Mouse (Mus musculus): ENCODE data around the gene Dcpp1. TPM values are rescaled to one million over a fixed set of nuclear protein-coding genes. Genes with fewer than 3 reads are reported as not detected.

Gene Dcpp1
- not detected in 2 replicates for polyA plus RNA-seq (2012; ENCODE audit: low replicate concordance)

DNA sequence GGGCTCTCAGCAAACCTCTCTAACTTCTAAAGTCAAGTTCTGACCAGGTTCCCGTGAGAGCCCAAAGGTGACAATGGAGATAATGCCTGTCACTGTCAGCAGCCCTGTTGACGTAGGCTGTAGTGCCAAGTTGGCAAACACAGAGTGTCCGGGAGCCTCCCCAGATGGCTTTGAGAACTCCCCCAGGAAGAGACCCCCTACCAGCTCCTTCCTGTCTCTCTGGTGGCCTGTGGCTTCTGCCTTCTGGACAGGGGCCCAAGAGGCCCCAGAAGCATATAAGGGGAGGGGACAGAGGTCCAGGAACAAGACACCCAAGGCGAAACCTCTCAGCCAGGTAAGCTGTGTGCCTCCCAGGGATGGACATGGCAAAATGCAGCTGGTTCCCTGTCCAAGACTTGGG lies at the start of gene Dcpp1, which contains the start of gene Dcpp2:
Dcpp1 (plus strand) TSS at position 301 of the 400 bp plus-strand sequence.
Dcpp2 (plus strand) TSS at position 305 of the 400 bp plus-strand sequence.

GRCm38 (mm10) chr17:23836006-23836575 lies 44.6 kb upstream of the Dcpp1 start, which contains the start of gene Prss33:
Prss33 (minus strand) TSS chr17:23836056.

DNA sequence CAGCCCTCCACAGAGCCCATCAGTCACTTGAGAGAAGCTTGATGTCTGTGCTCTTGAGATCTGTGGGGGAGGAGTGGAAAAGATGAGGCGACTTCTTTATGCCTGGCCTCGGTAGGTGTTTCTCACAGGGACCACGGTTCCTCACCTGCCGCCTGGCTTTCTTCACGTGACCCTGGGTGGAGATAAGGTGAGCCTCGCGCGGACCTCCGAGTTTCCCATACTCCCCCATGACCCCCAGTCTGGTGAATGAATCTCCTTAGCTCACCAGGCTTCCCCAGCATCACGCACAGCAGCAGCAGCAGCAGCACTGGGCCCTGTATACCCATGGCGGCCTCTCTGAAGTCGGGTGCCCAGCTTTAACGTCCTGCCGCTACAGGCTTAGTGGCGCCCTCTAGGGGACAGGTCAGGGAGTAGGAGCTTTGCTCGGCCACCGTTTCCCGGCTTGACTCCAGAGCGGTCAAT lies 36.8 kb upstream of the Dcpp1 start, which contains the start of the genes Prss32 and Prss41:
Prss32 (plus strand) TSS at position 44 of the 462 bp plus-strand sequence.
Prss41 (minus strand) TSS at position 361 of the 462 bp plus-strand sequence.

GRCm38 (mm10) chr17:23867756-23868155 lies 12.9 kb upstream of the Dcpp1 start, which contains the start of gene Prss21:
Prss21 (plus strand) TSS chr17:23868056.

DNA sequence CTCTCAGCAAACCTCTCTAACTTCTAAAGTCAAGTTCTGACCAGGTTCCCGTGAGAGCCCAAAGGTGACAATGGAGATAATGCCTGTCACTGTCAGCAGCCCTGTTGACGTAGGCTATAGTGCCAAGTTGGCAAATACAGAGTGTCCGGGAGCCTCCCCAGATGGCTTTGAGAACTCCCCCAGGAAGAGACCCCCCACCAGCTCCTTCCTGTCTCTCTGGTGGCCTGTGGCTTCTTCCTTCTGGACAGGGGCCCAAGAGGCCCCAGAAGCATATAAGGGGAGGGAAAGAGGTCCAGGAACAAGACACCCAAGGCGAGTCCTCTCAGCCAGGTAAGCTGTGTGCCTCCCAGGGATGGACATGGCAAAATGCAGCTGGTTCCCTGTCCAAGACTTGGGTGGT lies 36.5 kb downstream of the Dcpp1 start, which contains the start of gene Dcpp3:
Dcpp3 (plus strand) TSS at position 301 of the 400 bp plus-strand sequence.

Other genes with a start within 250 kb of the Dcpp1 start
- 6.0 and 11.0 TPM in 2 replicates for gene Mmp25, start 235.6 kb upstream of the Dcpp1 start, polyA plus RNA-seq (2012; ENCODE audit: low replicate concordance)
- 0.13 and 0.51 TPM in 2 replicates for gene Bicdl2, start 220.4 kb upstream of the Dcpp1 start, polyA plus RNA-seq (2012; ENCODE audit: low replicate concordance)
- gene Hcfc1r1, start 207.3 kb upstream of the Dcpp1 start, polyA plus RNA-seq (2012; ENCODE audit: low replicate concordance): 312 and 318 TPM in 2 replicates
- 35.4 and 57.0 TPM in 2 replicates for gene Thoc6, start 207.0 kb upstream of the Dcpp1 start, polyA plus RNA-seq (2012; ENCODE audit: low replicate concordance)
- 5.3 and 7.1 TPM in 2 replicates for gene Tnfrsf12a, start 203.4 kb upstream of the Dcpp1 start, polyA plus RNA-seq (2012; ENCODE audit: low replicate concordance)
- not detected in 2 replicates for gene Cldn6, start 201.6 kb upstream of the Dcpp1 start, polyA plus RNA-seq (2012; ENCODE audit: low replicate concordance)
- gene Cldn9, start 196.8 kb upstream of the Dcpp1 start, polyA plus RNA-seq (2012; ENCODE audit: low replicate concordance): not detected in 2 replicates
- not detected in 2 replicates for gene 1520401A03Rik, start 158.1 kb upstream of the Dcpp1 start, polyA plus RNA-seq (2012; ENCODE audit: low replicate concordance)
- gene Pkmyt1, start 154.5 kb upstream of the Dcpp1 start, polyA plus RNA-seq (2012; ENCODE audit: low replicate concordance): 73.1 and 119 TPM in 2 replicates
- gene Paqr4, start 140.0 kb upstream of the Dcpp1 start, polyA plus RNA-seq (2012; ENCODE audit: low replicate concordance): 3.4 and 7.7 TPM in 2 replicates
- gene Kremen2, start 135.0 kb upstream of the Dcpp1 start, polyA plus RNA-seq (2012; ENCODE audit: low replicate concordance): 0.36 and 1.4 TPM in 2 replicates
- gene Flywch1, start 109.3 kb upstream of the Dcpp1 start, polyA plus RNA-seq (2012; ENCODE audit: low replicate concordance): 45.9 and 68.9 TPM in 2 replicates
- 2.9 and 5.6 TPM in 2 replicates for gene Flywch2, start 94.8 kb upstream of the Dcpp1 start, polyA plus RNA-seq (2012; ENCODE audit: low replicate concordance)
- gene Srrm2, start 90.3 kb upstream of the Dcpp1 start, polyA plus RNA-seq (2012; ENCODE audit: low replicate concordance): 277 and 500 TPM in 2 replicates
- gene Elob, start 51.7 kb upstream of the Dcpp1 start, polyA plus RNA-seq (2012; ENCODE audit: low replicate concordance): 50.9 and 630 TPM in 2 replicates
- 0.54 and 1.6 TPM in 2 replicates for gene Prss33, start 44.8 kb upstream of the Dcpp1 start, polyA plus RNA-seq (2012; ENCODE audit: low replicate concordance)
- gene Prss32, start 37.0 kb upstream of the Dcpp1 start, polyA plus RNA-seq (2012; ENCODE audit: low replicate concordance): 0.10 TPM in 1 of 2 replicates, not detected in the other
- gene Prss41, start 36.7 kb upstream of the Dcpp1 start, polyA plus RNA-seq (2012; ENCODE audit: low replicate concordance): 2.9 and 3.0 TPM in 2 replicates
- gene Prss21, start 12.8 kb upstream of the Dcpp1 start, polyA plus RNA-seq (2012; ENCODE audit: low replicate concordance): 0.15 TPM in 1 of 2 replicates, not detected in the other
- gene Dcpp2, start within 50 bp of the Dcpp1 start, polyA plus RNA-seq (2012; ENCODE audit: low replicate concordance): not detected in 2 replicates
- gene Dcpp3, start 36.6 kb downstream of the Dcpp1 start, polyA plus RNA-seq (2012; ENCODE audit: low replicate concordance): not detected in 2 replicates
- not detected in 2 replicates for gene Sbp, start 60.8 kb downstream of the Dcpp1 start, polyA plus RNA-seq (2012; ENCODE audit: low replicate concordance)
- gene Sbpl, start 74.4 kb downstream of the Dcpp1 start, polyA plus RNA-seq (2012; ENCODE audit: low replicate concordance): not detected in 2 replicates
- 0.91 and 1.5 TPM in 2 replicates for gene Prss30, start 99.7 kb downstream of the Dcpp1 start, polyA plus RNA-seq (2012; ENCODE audit: low replicate concordance)
- gene Prss22, start 117.2 kb downstream of the Dcpp1 start, polyA plus RNA-seq (2012; ENCODE audit: low replicate concordance): 0.17 TPM in 1 of 2 replicates, not detected in the other
- not detected in 2 replicates for gene Prss27, start 157.3 kb downstream of the Dcpp1 start, polyA plus RNA-seq (2012; ENCODE audit: low replicate concordance)
- 10.8 and 27.4 TPM in 2 replicates for gene Kctd5, start 192.6 kb downstream of the Dcpp1 start, polyA plus RNA-seq (2012; ENCODE audit: low replicate concordance)

All from hematopoietic multipotent progenitor cell, adult 10-12 weeks (in vitro differentiated cells).